Mouse (Mus musculus) C2C12 (cell line): ENCODE measurements around the gene Shld1. TPM values are rescaled to one million over a fixed set of nuclear protein-coding genes. Genes with fewer than 3 reads are reported as not detected.

Experiments
- H3K27me3 ChIP-seq: one replicate; pipeline ENCODE4 v1.6.1; 2011; ENCODE audit not compliant: control insufficient read depth, insufficient read depth, insufficient read length
- H3K36me3 ChIP-seq: one replicate; pipeline ENCODE4 v1.6.1; 2011; ENCODE audit not compliant: control insufficient read depth, insufficient read depth
- H3K4me3 ChIP-seq: one replicate; pipeline ENCODE4 v1.5.1; 2011; ENCODE audit warnings: mild to moderate bottlenecking, control low read depth; ENCODE audit not compliant: poor library complexity, insufficient read depth, severe bottlenecking
- H3K79me2 ChIP-seq: one replicate; pipeline ENCODE4 v1.6.1; 2011; ENCODE audit not compliant: control insufficient read depth, insufficient read depth
- H3K79me3 ChIP-seq: one replicate; pipeline ENCODE4 v1.6.1; 2011; ENCODE audit warnings: low read depth, control low read depth
- H3ac ChIP-seq: one replicate; pipeline ENCODE3; 2011; ENCODE audit warnings: low read depth; ENCODE audit not compliant: control insufficient read depth, insufficient read length
- CEBPB ChIP-seq: IDR thresholded peaks from one replicate; pipeline ENCODE4 v1.6.1; 2011; ENCODE audit warnings: low read depth, mild to moderate bottlenecking, control low read depth, moderate library complexity
- CTCF ChIP-seq: IDR thresholded peaks from one replicate; pipeline ENCODE4 v1.5.1; 2011; ENCODE audit not compliant: control insufficient read depth, insufficient read depth, insufficient read length
- FOSL1 ChIP-seq: IDR thresholded peaks from one replicate; pipeline ENCODE4 v1.8.0; 2011; ENCODE audit warnings: mild to moderate bottlenecking, low read length; ENCODE audit not compliant: poor library complexity, insufficient read depth, severe bottlenecking
- MAX ChIP-seq: IDR thresholded peaks from one replicate; pipeline ENCODE4 v1.6.1; 2011; ENCODE audit warnings: mild to moderate bottlenecking, control low read depth
- MYOD1 ChIP-seq: IDR thresholded peaks from one replicate; pipeline ENCODE4 v1.6.1; 2011; ENCODE audit warnings: low read depth; ENCODE audit not compliant: control insufficient read depth, insufficient read length
- MYOG ChIP-seq: IDR thresholded peaks from one replicate; pipeline ENCODE4 v1.6.1; 2011; ENCODE audit not compliant: control insufficient read depth, insufficient read length; ENCODE audit errors: extremely low read depth
- USF1 ChIP-seq: IDR thresholded peaks from one replicate; pipeline ENCODE4 v1.6.1; 2011; ENCODE audit warnings: low read depth, mild to moderate bottlenecking, control low read depth, moderate library complexity
- polyA plus RNA-seq: library from polyadenylated mRNA; unstranded; fragments of >200 nt; fragmentation: generic; extraction: Trizol; gene quantifications from one replicate; pipeline ENCODE4 v1.2.1, GENCODE M21; 2012; ENCODE audit warnings: missing spikeins

The Shld1 gene
- polyA plus RNA-seq, 1 experiment, result 5.3 TPM

GRCm38 (mm10) chr2:132757911-132758310 lies 71.2 kb downstream of the Shld1 start:
- H3K36me3 ChIP-seq, result no peaks in the 10 kb centered on the region
- TF ChIP-seq USF1, result no peak
- TF ChIP-seq MAX, result no peak
- no peak for TF ChIP-seq MYOG
- TF ChIP-seq CTCF, result no peak
- no peak for TF ChIP-seq MYOD1
- TF ChIP-seq CEBPB, result no peak
- TF ChIP-seq FOSL1, result no peak
- H3K4me3 ChIP-seq, result no peak overlapping the region
- no peaks in the 10 kb centered on the region for H3K79me2 ChIP-seq
- no peaks in the 10 kb centered on the region for H3K79me3 ChIP-seq
- no peaks in the 10 kb centered on the region for H3K27me3 ChIP-seq
- no peak overlapping the region for H3ac ChIP-seq

DNA sequence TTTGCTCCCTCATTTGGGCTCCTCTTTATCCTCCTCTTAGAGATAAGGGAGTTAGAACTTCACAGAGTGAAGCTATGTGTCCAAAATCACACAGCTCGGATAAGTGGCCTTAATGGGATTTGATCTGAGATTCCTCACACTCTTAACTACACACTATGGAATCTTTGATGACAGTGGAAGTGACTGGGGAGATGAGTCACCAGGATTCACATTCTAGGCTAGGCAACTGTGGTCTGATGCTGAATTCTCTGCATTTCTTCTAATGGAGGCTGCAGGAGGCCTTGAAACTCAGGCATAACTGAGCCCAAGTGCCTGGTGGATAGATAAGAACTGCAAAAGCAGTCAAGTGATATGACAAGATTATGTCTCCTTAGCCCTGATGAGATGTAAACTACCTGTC lies 84.1 kb downstream of the Shld1 start:
- no peak overlapping the region for H3K4me3 ChIP-seq
- no peak overlapping the region for H3ac ChIP-seq
- H3K27me3 ChIP-seq, result no peaks in the 10 kb centered on the region
- no peaks in the 10 kb centered on the region for H3K36me3 ChIP-seq
- no peak for TF ChIP-seq CTCF
- TF ChIP-seq CEBPB, result no peak
- TF ChIP-seq MAX, result no peak
- no peaks in the 10 kb centered on the region for H3K79me2 ChIP-seq
- no peaks in the 10 kb centered on the region for H3K79me3 ChIP-seq

DNA sequence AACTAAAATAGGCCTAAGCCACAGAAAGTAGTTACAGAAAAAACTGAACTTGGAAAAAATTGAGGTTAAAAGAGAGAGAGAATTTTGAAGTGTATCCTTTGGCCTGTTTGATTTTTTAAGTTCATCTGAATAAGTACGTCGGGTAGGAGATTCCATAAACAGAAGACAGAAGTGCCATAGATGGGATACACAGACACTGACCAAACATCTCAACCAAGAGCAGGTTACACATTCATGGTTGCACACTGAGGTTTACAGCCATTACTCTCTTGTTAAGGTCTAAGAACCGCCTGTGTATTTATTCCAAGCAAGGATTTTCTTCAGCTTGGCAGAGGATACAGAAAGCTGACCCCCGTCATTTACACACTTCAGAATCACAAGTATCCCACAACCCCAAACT lies 94.2 kb downstream of the Shld1 start, which contains the start of gene Chgb:
Gene Chgb (plus strand): TSS at position 301 of the 400 bp plus-strand sequence.
- TF ChIP-seq FOSL1, result no peak
- no peak for TF ChIP-seq USF1
- TF ChIP-seq MAX, result no peak
- TF ChIP-seq MYOD1, result no peak
- no peak for TF ChIP-seq CEBPB
- no peak for TF ChIP-seq MYOG
- no peak for TF ChIP-seq CTCF
- H3K79me2 ChIP-seq, result no peaks in the 10 kb centered on the region
- H3K79me3 ChIP-seq, result no peaks in the 10 kb centered on the region
- H3K4me3 ChIP-seq, result no peak within 1 kb of the TSS
- H3ac ChIP-seq, result no peak within 1 kb of the TSS
- no peaks in the 10 kb centered on the region for H3K36me3 ChIP-seq
- peaks cover 6% of the 10 kb centered on the region for H3K27me3 ChIP-seq

DNA sequence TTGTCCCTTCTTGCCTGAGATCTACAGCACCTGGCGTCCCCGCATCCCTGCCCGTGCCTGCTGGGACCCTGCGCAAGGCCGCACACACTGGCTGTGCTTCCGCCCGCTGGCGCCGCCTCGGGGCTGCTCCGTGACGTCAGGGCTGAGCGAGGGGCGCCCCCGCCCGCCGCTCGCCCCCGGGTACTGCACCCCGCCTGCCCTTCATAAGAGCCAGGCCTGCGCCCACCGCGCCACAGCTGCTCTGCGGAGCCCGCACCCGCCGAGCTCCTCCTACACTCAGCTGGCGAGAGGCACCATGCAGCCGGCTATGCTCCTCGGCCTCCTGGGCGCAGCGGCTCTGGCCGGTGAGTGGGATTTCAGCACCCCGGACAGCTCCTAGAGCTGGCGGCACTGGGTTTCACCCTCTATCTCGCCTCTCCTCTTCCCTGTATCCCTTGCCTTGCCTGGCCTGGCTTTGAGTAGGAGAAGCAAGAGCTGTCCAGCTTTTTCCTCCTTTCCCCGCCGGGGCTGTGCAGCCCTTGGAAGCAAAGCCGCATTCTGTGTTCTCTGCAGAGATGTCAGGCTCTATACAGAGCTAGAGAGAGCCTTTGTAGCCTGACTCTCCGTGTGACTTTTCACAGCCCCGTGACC lies 94.8 kb downstream of the Shld1 start:
- H3K4me3 ChIP-seq, result no peak overlapping the region

GRCm38 (mm10) chr2:132784039-132784438 lies 97.3 kb downstream of the Shld1 start:
- TF ChIP-seq FOSL1 (no peak), CTCF (no peak), MAX (no peak), USF1 (no peak), CEBPB (no peak), MYOD1 (no peak), MYOG (no peak)
- Histone ChIP-seq H3K27me3 (peaks cover 6% of the 10 kb centered on the region), H3K36me3 (no peaks in the 10 kb centered on the region), H3K79me2 (no peaks in the 10 kb centered on the region), H3ac (no peak overlapping the region), H3K4me3 (no peak overlapping the region), H3K79me3 (no peaks in the 10 kb centered on the region)

More for the DNA sequence above, 94.8 kb downstream of the Shld1 start:
- no peak overlapping the region for H3ac ChIP-seq
- H3K79me2 ChIP-seq, result no peaks in the 10 kb centered on the region
- H3K27me3 ChIP-seq, result peaks cover 6% of the 10 kb centered on the region
- no peaks in the 10 kb centered on the region for H3K79me3 ChIP-seq
- H3K36me3 ChIP-seq, result no peaks in the 10 kb centered on the region
- TF ChIP-seq MYOG (no peak), MAX (peak; percentile 88)

GRCm38 (mm10) chr2:132793441-132794203 lies 106.9 kb downstream of the Shld1 start:
- Histone ChIP-seq H3ac (no peak overlapping the region), H3K36me3 (no peaks in the 10 kb centered on the region), H3K79me3 (no peaks in the 10 kb centered on the region), H3K4me3 (no peak overlapping the region), H3K27me3 (peaks cover 25% of the 10 kb centered on the region), H3K79me2 (no peaks in the 10 kb centered on the region)
- no peak for TF ChIP-seq MAX
- TF ChIP-seq MYOD1, result no peak
- no peak for TF ChIP-seq CEBPB
- no peak for TF ChIP-seq USF1
- no peak for TF ChIP-seq FOSL1
- TF ChIP-seq CTCF, result no peak
- TF ChIP-seq MYOG, result no peak
